ENCODE assay signal across 13 mouse cellular contexts in the genomic region with DNA sequence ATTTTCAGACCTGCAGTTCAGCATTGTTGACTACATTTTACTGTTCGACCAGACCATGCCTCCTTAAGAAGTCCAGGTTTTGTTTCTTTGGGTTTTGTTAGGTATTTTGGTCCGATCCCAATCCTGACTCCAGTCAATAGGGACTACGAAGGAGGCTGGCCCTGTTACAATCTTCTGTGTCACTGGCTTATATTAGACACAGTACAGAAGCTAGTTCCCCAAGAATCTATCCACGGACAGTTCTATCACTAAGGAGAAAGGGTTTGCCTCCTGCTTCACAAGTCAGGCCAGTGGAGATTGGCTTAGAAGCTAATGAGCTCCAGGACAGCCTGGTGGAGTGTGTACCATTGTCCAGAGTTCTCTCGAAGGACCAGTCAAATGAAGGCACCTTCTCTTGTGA. TPM values are rescaled to one million over a fixed set of nuclear protein-coding genes. Genes with fewer than 3 reads are reported as not detected.
DNase-seq lines count a peak whose midpoint lies in the region; ATAC-seq and TF ChIP-seq lines count a peak whose summit lies in the region.
"Had no signal": no experiment of that assay in that cellular context is flagged by ENCODE, and none has a peak within 500 bp of the region (broad histone marks: within the 10 kb centered on the region; RNA-seq: fewer than 3 reads in every experiment).

No protein-coding gene starts in this region.

- H3K27ac ChIP-seq in cerebellum, adult 2 months (ENCODE audit: insufficient read depth, low read length) = peak overlapping the region; percentile 85; the same call in 1 of the 2 replicates
- no peak overlapping the region for H3K27ac ChIP-seq in kidney, embryonic 16.5 days (ENCODE audit: low read length)
- no peak overlapping the region for H3K27ac ChIP-seq in intestine, postnatal 0 days (ENCODE audit: low read depth, low read length)
- H3K27ac ChIP-seq: midbrain, embryonic 15.5 days had no signal

- no peaks in the 10 kb centered on the region for H3K9me3 ChIP-seq in kidney, embryonic 16.5 days (ENCODE audit: low read length)
- H3K9me3 ChIP-seq in intestine, postnatal 0 days (ENCODE audit: control insufficient read depth) = no peaks in the 10 kb centered on the region
- H3K9me3 ChIP-seq: midbrain, embryonic 15.5 days had no signal

- WGBS in cerebellum, adult 2 months = 67% methylated on average over 5 of the region's 5 CpGs
- WGBS in kidney, embryonic 16.5 days = 77% methylated on average over 5 of the region's 5 CpGs
- 83% methylated on average over 5 of the region's 5 CpGs for WGBS in intestine, postnatal 0 days

- no peak for ATAC-seq in kidney, embryonic 16.5 days (ENCODE audit: low FRiP score, low TSS enrichment)
- no peak for ATAC-seq in intestine, postnatal 0 days
- ATAC-seq: forebrain, embryonic 14.5 days; midbrain, embryonic 15.5 days had no signal

- no peak for DNase-seq in cerebellum, adult 2 months
- DNase-seq in cerebellum, adult 11-12 months = no peak
- DNase-seq in kidney, adult 18-20 months = no peak
- peak; percentile 38 for DNase-seq in 416B (ENCODE audit: low read depth)
- no peak for DNase-seq in urinary bladder, adult 18-20 months (ENCODE audit: low spot score in 2 of 2)
- DNase-seq in adrenal gland, adult 18-20 months (ENCODE audit: low spot score in 2 of 2) = no peak
- DNase-seq: kidney, postnatal 14 days had no signal

- H3K36me3 ChIP-seq in kidney, embryonic 16.5 days (ENCODE audit: insufficient read depth, low read length) = no peaks in the 10 kb centered on the region
- no peaks in the 10 kb centered on the region for H3K36me3 ChIP-seq in intestine, postnatal 0 days (ENCODE audit: control insufficient read depth, insufficient read depth)
- H3K36me3 ChIP-seq: midbrain, embryonic 15.5 days had no signal

- no peak overlapping the region for H3K9ac ChIP-seq in kidney, embryonic 16.5 days (replicated peaks; ENCODE audit: low read length)
- H3K9ac ChIP-seq in intestine, postnatal 0 days (ENCODE audit: low read depth, low read length) = no peak overlapping the region
- H3K9ac ChIP-seq: midbrain, embryonic 15.5 days had no signal

- H3K4me1 ChIP-seq in cerebellum, adult 2 months (ENCODE audit: control insufficient read depth, insufficient read depth, low read length) = peaks cover 28% of the 10 kb centered on the region
- H3K4me1 ChIP-seq in kidney, embryonic 16.5 days (ENCODE audit: insufficient read depth, low read length) = peaks cover 13% of the 10 kb centered on the region; the same call in 1 of the 2 replicates
- H3K4me1 ChIP-seq in intestine, postnatal 0 days (replicated peaks; ENCODE audit: control insufficient read depth, insufficient read depth, low read length) = no peaks in the 10 kb centered on the region

- no peak overlapping the region for H3K4me3 ChIP-seq in cerebellum, adult 2 months (replicated peaks; ENCODE audit: insufficient read depth, low read depth, low read length)
- H3K4me3 ChIP-seq in kidney, embryonic 16.5 days (ENCODE audit: low read length) = peak overlapping the region; percentile 44
- peak overlapping the region; percentile 32; the same call in 1 of the 2 replicates for H3K4me3 ChIP-seq in intestine, postnatal 0 days (ENCODE audit: low read depth, low read length)
- H3K4me3 ChIP-seq: midbrain, embryonic 15.5 days had no signal

- TF ChIP-seq CTCF in cerebellum, adult 2 months (IDR thresholded peaks at IDR 0.05; ENCODE audit: borderline replicate concordance, insufficient read depth, low read depth, low read length) = no peak
- no peak for TF ChIP-seq CTCF in intestine, postnatal 0 days (IDR thresholded peaks at IDR 0.05; ENCODE audit: low read depth)

- TF ChIP-seq POLR2A in cerebellum, adult 2 months (IDR thresholded peaks at IDR 0.05; ENCODE audit: borderline replicate concordance, insufficient read depth, low read length) = no peak

- H3K4me2 ChIP-seq in kidney, embryonic 16.5 days (replicated peaks; ENCODE audit: low read depth, low read length) = peak overlapping the region; percentile 62
- 0 out of 2 replicates have a peak overlapping the region, but pooled peaks have one; percentile 63 for H3K4me2 ChIP-seq in intestine, postnatal 0 days (replicated peaks; ENCODE audit: low read depth)
- H3K4me2 ChIP-seq: midbrain, embryonic 15.5 days had no signal

- H3K27me3 ChIP-seq in cerebellum, adult 2 months (ENCODE audit: control insufficient read depth, insufficient read depth, low read length) = no peaks in the 10 kb centered on the region
- peaks cover 3% of the 10 kb centered on the region; the same call in 1 of the 2 replicates for H3K27me3 ChIP-seq in kidney, embryonic 16.5 days (ENCODE audit: insufficient read depth, low read length)
- no peaks in the 10 kb centered on the region for H3K27me3 ChIP-seq in intestine, postnatal 0 days (replicated peaks; ENCODE audit: control insufficient read depth, insufficient read depth, low read length)

RNA-seq across cellular contexts. Expression of a gene that starts 1.5 kb away (rescaled TPM):
- 4.1 and 4.8 TPM in 2 replicates for polyA plus RNA-seq in cerebellum, adult 2 months (2012; rRNA removed)
- polyA plus RNA-seq in kidney, embryonic 16.5 days (2015; fragmentation: Nextera tagmentation; extraction: Ambion mirVana) = 18.1 and 22.2 TPM in 2 replicates
- 4.7 and 4.8 TPM in 2 replicates for polyA plus RNA-seq in intestine, postnatal 0 days (2015; fragmentation: Nextera tagmentation; extraction: Ambion mirVana)
- 1 to 10 TPM; 4.6 to 7.4 TPM for total RNA-seq in adrenal gland, adult 18-20 months (2021)

RNA-seq across cellular contexts. Expression of a gene that starts 15.7 kb away (rescaled TPM):
- polyA plus RNA-seq in cerebellum, adult 2 months (2012; rRNA removed) = not detected in 2 replicates
- polyA plus RNA-seq in kidney, embryonic 16.5 days (2015; fragmentation: Nextera tagmentation; extraction: Ambion mirVana) = not detected in 2 replicates
- 0.13 TPM in 1 of 2 replicates, not detected in the other for polyA plus RNA-seq in intestine, postnatal 0 days (2015; fragmentation: Nextera tagmentation; extraction: Ambion mirVana)
- total RNA-seq in adrenal gland, adult 18-20 months (2021) = not detected
- total RNA-seq: adrenal gland, adult 2 months; left cerebral cortex, postnatal 10 days had no signal
- polyA plus RNA-seq: adrenal gland, adult 2 months; forebrain, embryonic 14.5 days; midbrain, embryonic 15.5 days had no signal
